In genomic region chr5:98541333-98541732, GRCm38 (mm10) we compare ENCODE assay signal across 20 mouse cellular contexts. TPM values are rescaled to one million over a fixed set of nuclear protein-coding genes. Genes with fewer than 3 reads are reported as not detected.
"Had no signal": no experiment of that assay in that cellular context is flagged by ENCODE, and none has a peak within 500 bp of the region (broad histone marks: within the 10 kb centered on the region; RNA-seq: fewer than 3 reads in every experiment).

No protein-coding gene starts in this region.

- H3K36me3 ChIP-seq: limb, embryonic 12.5 days; lung, embryonic 15.5 days; midbrain, embryonic 10.5 days; midbrain, embryonic 15.5 days; neural tube, embryonic 13.5 days had no signal

- ATAC-seq: midbrain, embryonic 15.5 days had no signal

- H3K4me3 ChIP-seq: limb, embryonic 12.5 days; lung, embryonic 15.5 days; midbrain, embryonic 10.5 days; midbrain, embryonic 15.5 days; neural tube, embryonic 13.5 days had no signal

- H3K27me3 ChIP-seq: limb, embryonic 12.5 days; lung, embryonic 15.5 days; midbrain, embryonic 15.5 days; neural tube, embryonic 13.5 days had no signal

- H3K4me1 ChIP-seq: limb, embryonic 12.5 days; lung, embryonic 15.5 days; midbrain, embryonic 10.5 days; midbrain, embryonic 15.5 days; neural tube, embryonic 13.5 days had no signal

- H3K4me2 ChIP-seq: limb, embryonic 12.5 days; lung, embryonic 15.5 days; midbrain, embryonic 15.5 days; neural tube, embryonic 13.5 days had no signal

- H3K9ac ChIP-seq: limb, embryonic 12.5 days; liver, embryonic 14.5 days; lung, embryonic 15.5 days; midbrain, embryonic 15.5 days; neural tube, embryonic 13.5 days had no signal

- H3K9me3 ChIP-seq: limb, embryonic 12.5 days; lung, embryonic 15.5 days; midbrain, embryonic 10.5 days; midbrain, embryonic 15.5 days; neural tube, embryonic 13.5 days had no signal

- H3K27ac ChIP-seq: limb, embryonic 12.5 days; liver, embryonic 14.5 days; lung, embryonic 15.5 days; midbrain, embryonic 10.5 days; midbrain, embryonic 15.5 days; neural tube, embryonic 13.5 days had no signal

- DNase-seq: kidney, adult 11 months; kidney, postnatal 36 days; layer of hippocampus, adult 9-11 months; layer of hippocampus, postnatal 36 days; lung, postnatal 36 days; right cerebral cortex, adult 18-20 months; right cerebral cortex, postnatal 25 days; thymus, adult 18-20 months; thymus, postnatal 14 days had no signal

RNA-seq across cellular contexts. Expression of gene Gm11111, which starts 11.2 kb away (rescaled TPM):
- total RNA-seq: layer of hippocampus, adult 18-20 months; layer of hippocampus, postnatal 36 days; left cerebral cortex, postnatal 36 days; liver, adult 2 months; megakaryocyte progenitor cell, adult 5-6 weeks had no signal
- polyA plus RNA-seq: kidney, embryonic 14.5 days; limb, embryonic 12.5 days; liver, adult 2 months; liver, embryonic 14.5 days; lung, embryonic 15.5 days; midbrain, embryonic 10.5 days; midbrain, embryonic 15.5 days; neural tube, embryonic 13.5 days had no signal
